Mouse (Mus musculus): Measurements from ENCODE around the gene Muc3. TPM values are rescaled to one million over a fixed set of nuclear protein-coding genes. Genes with fewer than 3 reads are reported as not detected.
A peak's percentile ranks its signal among the peaks of the same experiment; 100 is the strongest.
"Not testable (repeated sequence)": the region's sequence is repeated elsewhere in the genome, so short reads cannot be mapped to it uniquely, and the experiment has no call there.

Gene Muc3
- polyA plus RNA-seq, 1 experiment from 2014 or later, result not detected

- WGBS, result 70% methylated on average over 4 of the region's 4 CpGs
- Histone ChIP-seq H3K4me1 (no peaks in the 10 kb centered on the region), H3K27me3 (ENCODE audit: insufficient read depth, poor library complexity, severe bottlenecking) (peaks cover 4% of the 10 kb centered on the region; the same call in 1 of the 2 replicates), H3K27ac (no peak overlapping the region), H3K36me3 (no peaks in the 10 kb centered on the region), H3K9me3 (0 out of 2 replicates have a peak, but pooled peaks cover under 1% of the 10 kb centered on the region), H3K4me3 (no peak overlapping the region)
- no peak for DNase-seq (ENCODE audit: low spot score)
Observed at GRCm38 (mm10) chr5:137161853-137162252, 12.7 kb upstream of the Muc3 start.

GRCm38 (mm10) chr5:137159461-137159860, 10.3 kb upstream of the Muc3 start:
- DNase-seq (ENCODE audit: low spot score), result no peak
- Histone ChIP-seq H3K36me3 (no peaks in the 10 kb centered on the region), H3K27ac (no peak overlapping the region), H3K4me1 (no peaks in the 10 kb centered on the region), H3K9me3 (0 out of 2 replicates have a peak, but pooled peaks cover 5% of the 10 kb centered on the region), H3K4me3 (no peak overlapping the region), H3K27me3 (ENCODE audit: insufficient read depth, poor library complexity, severe bottlenecking) (no peaks in the 10 kb centered on the region)
- 28% methylated on average over 11 of the region's 11 CpGs for WGBS

- no peaks in the 10 kb centered on the region for H3K36me3 ChIP-seq
- H3K9me3 ChIP-seq, result peaks cover 26% of the 10 kb centered on the region; the same call in 1 of the 2 replicates
- WGBS, result 86% methylated on average over 5 of the region's 5 CpGs
- H3K27ac ChIP-seq, result no peak overlapping the region
- no peaks in the 10 kb centered on the region for H3K27me3 ChIP-seq (ENCODE audit: insufficient read depth, poor library complexity, severe bottlenecking)
- no peaks in the 10 kb centered on the region for H3K4me1 ChIP-seq
- DNase-seq (ENCODE audit: low spot score), result no peak
- H3K4me3 ChIP-seq, result no peak overlapping the region
Observed at GRCm38 (mm10) chr5:137153289-137153688, 4.2 kb upstream of the Muc3 start.

GRCm38 (mm10) chr5:137152623-137153022, 3.5 kb upstream of the Muc3 start:
- Histone ChIP-seq H3K27me3 (ENCODE audit: insufficient read depth, poor library complexity, severe bottlenecking) (no peaks in the 10 kb centered on the region), H3K9me3 (peaks cover 26% of the 10 kb centered on the region; the same call in 1 of the 2 replicates), H3K4me1 (no peaks in the 10 kb centered on the region), H3K27ac (no peak overlapping the region), H3K4me3 (no peak overlapping the region), H3K36me3 (no peaks in the 10 kb centered on the region)
- WGBS, result 59% methylated on average over 2 of the region's 2 CpGs
- DNase-seq (ENCODE audit: low spot score), result peak; percentile 78

GRCm38 (mm10) chr5:137140836-137141235, 8.3 kb downstream of the Muc3 start:
- Histone ChIP-seq H3K36me3 (no peaks in the 10 kb centered on the region), H3K27me3 (ENCODE audit: insufficient read depth, poor library complexity, severe bottlenecking) (no peaks in the 10 kb centered on the region), H3K9me3 (no peaks in the 10 kb centered on the region), H3K4me3 (no peak overlapping the region), H3K4me1 (0 out of 2 replicates have a peak, but pooled peaks cover 4% of the 10 kb centered on the region), H3K27ac (no peak overlapping the region)
- 5% methylated on average over 3 of the region's 3 CpGs for WGBS
- no peak for DNase-seq (ENCODE audit: low spot score)

- WGBS, result 80% methylated on average over 10 of the region's 10 CpGs
- no peak overlapping the region for H3K4me3 ChIP-seq
- no peaks in the 10 kb centered on the region for H3K36me3 ChIP-seq
- 0 out of 2 replicates have a peak, but pooled peaks cover 4% of the 10 kb centered on the region for H3K4me1 ChIP-seq
- no peaks in the 10 kb centered on the region for H3K9me3 ChIP-seq
- H3K27me3 ChIP-seq (ENCODE audit: insufficient read depth, poor library complexity, severe bottlenecking), result no peaks in the 10 kb centered on the region
- no peak for DNase-seq (ENCODE audit: low spot score)
- no peak overlapping the region for H3K27ac ChIP-seq
Observed at GRCm38 (mm10) chr5:137138977-137139376, 10.1 kb downstream of the Muc3 start.

- 27% methylated on average over 11 of the region's 11 CpGs for WGBS
- H3K4me3 ChIP-seq, result no peak overlapping the region
- peaks cover 5% of the 10 kb centered on the region; the same call in 1 of the 2 replicates for H3K27me3 ChIP-seq (ENCODE audit: insufficient read depth, poor library complexity, severe bottlenecking)
- no peak for DNase-seq (ENCODE audit: low spot score)
- no peaks in the 10 kb centered on the region for H3K4me1 ChIP-seq
- no peaks in the 10 kb centered on the region for H3K9me3 ChIP-seq
- H3K27ac ChIP-seq, result no peak overlapping the region
- H3K36me3 ChIP-seq, result no peaks in the 10 kb centered on the region
Observed at GRCm38 (mm10) chr5:137134959-137135358, 14.2 kb downstream of the Muc3 start.

- Histone ChIP-seq H3K27ac (no peak overlapping the region), H3K27me3 (ENCODE audit: insufficient read depth, poor library complexity, severe bottlenecking) (peaks cover 28% of the 10 kb centered on the region; the same call in 1 of the 2 replicates), H3K4me1 (peaks cover 11% of the 10 kb centered on the region), H3K9me3 (no peaks in the 10 kb centered on the region), H3K4me3 (no peak overlapping the region), H3K36me3 (no peaks in the 10 kb centered on the region)
- WGBS, result 2% methylated on average over 3 of the region's 3 CpGs
- DNase-seq (ENCODE audit: low spot score), result no peak
Observed at GRCm38 (mm10) chr5:137131490-137131889, 17.6 kb downstream of the Muc3 start.

- WGBS, result 15% methylated on average over 5 of the region's 5 CpGs
- Histone ChIP-seq H3K27me3 (ENCODE audit: insufficient read depth, poor library complexity, severe bottlenecking) (peaks cover 28% of the 10 kb centered on the region; the same call in 1 of the 2 replicates), H3K9me3 (no peaks in the 10 kb centered on the region), H3K36me3 (no peaks in the 10 kb centered on the region), H3K27ac (no peak overlapping the region), H3K4me3 (no peak overlapping the region), H3K4me1 (peaks cover 14% of the 10 kb centered on the region)
- no peak for DNase-seq (ENCODE audit: low spot score)
Observed at GRCm38 (mm10) chr5:137129281-137129680, 19.8 kb downstream of the Muc3 start.

- Histone ChIP-seq H3K27me3 (ENCODE audit: insufficient read depth, poor library complexity, severe bottlenecking) (peaks cover 9% of the 10 kb centered on the region; the same call in 1 of the 2 replicates), H3K4me3 (no peak overlapping the region), H3K36me3 (no peaks in the 10 kb centered on the region), H3K9me3 (no peaks in the 10 kb centered on the region), H3K4me1 (peaks cover 7% of the 10 kb centered on the region; the same call in 1 of the 2 replicates), H3K27ac (no peak overlapping the region)
- no peak for DNase-seq (ENCODE audit: low spot score)
- WGBS, result 67% methylated on average over 4 of the region's 4 CpGs
Observed at GRCm38 (mm10) chr5:137123516-137123915, 25.6 kb downstream of the Muc3 start.

GRCm38 (mm10) chr5:137122686-137123193, 26.4 kb downstream of the Muc3 start:
- H3K27me3 ChIP-seq (ENCODE audit: insufficient read depth, poor library complexity, severe bottlenecking), result peaks cover 1% of the 10 kb centered on the region; the same call in 1 of the 2 replicates
- no peaks in the 10 kb centered on the region for H3K9me3 ChIP-seq
- H3K36me3 ChIP-seq, result no peaks in the 10 kb centered on the region
- peak; percentile 88 for DNase-seq (ENCODE audit: low spot score)
- no peak overlapping the region for H3K4me3 ChIP-seq
- WGBS, result 12% methylated on average over 14 of the region's 14 CpGs
- H3K4me1 ChIP-seq, result peaks cover 7% of the 10 kb centered on the region; the same call in 1 of the 2 replicates
- no peak overlapping the region for H3K27ac ChIP-seq

- H3K27ac ChIP-seq, result no peak overlapping the region
- no peak overlapping the region for H3K4me3 ChIP-seq
- H3K27me3 ChIP-seq (ENCODE audit: insufficient read depth, poor library complexity, severe bottlenecking), result no peaks in the 10 kb centered on the region
- H3K9me3 ChIP-seq, result no peaks in the 10 kb centered on the region
- 71% methylated on average over 4 of the region's 4 CpGs for WGBS
- no peaks in the 10 kb centered on the region for H3K36me3 ChIP-seq
- H3K4me1 ChIP-seq, result peaks cover 11% of the 10 kb centered on the region
- DNase-seq (ENCODE audit: low spot score), result no peak
Observed at GRCm38 (mm10) chr5:137121280-137121679, 27.8 kb downstream of the Muc3 start.

- Histone ChIP-seq H3K27me3 (ENCODE audit: insufficient read depth, poor library complexity, severe bottlenecking) (no peaks in the 10 kb centered on the region), H3K36me3 (peaks cover 8% of the 10 kb centered on the region), H3K27ac (no peak overlapping the region), H3K4me1 (peaks cover 27% of the 10 kb centered on the region), H3K9me3 (no peaks in the 10 kb centered on the region), H3K4me3 (no peak overlapping the region)
- 78% methylated on average over 4 of the region's 4 CpGs for WGBS
- no peak for DNase-seq (ENCODE audit: low spot score)
Observed at GRCm38 (mm10) chr5:137118878-137119277, 30.2 kb downstream of the Muc3 start.

GRCm38 (mm10) chr5:137117994-137118393, 31.1 kb downstream of the Muc3 start:
- Histone ChIP-seq H3K36me3 (peaks cover 17% of the 10 kb centered on the region), H3K4me1 (peaks cover 26% of the 10 kb centered on the region)
- not testable (repeated sequence) for DNase-seq (ENCODE audit: low spot score); H3K27ac ChIP-seq; H3K27me3 ChIP-seq (ENCODE audit: insufficient read depth, poor library complexity, severe bottlenecking); H3K9me3 ChIP-seq; H3K4me3 ChIP-seq
- WGBS, result 84% methylated on average over 3 of the region's 3 CpGs

Measured in heart, embryonic 10.5 days (tissue).